Comparison of ENCODE assay signal across 11 mouse cellular contexts in the genomic region with DNA sequence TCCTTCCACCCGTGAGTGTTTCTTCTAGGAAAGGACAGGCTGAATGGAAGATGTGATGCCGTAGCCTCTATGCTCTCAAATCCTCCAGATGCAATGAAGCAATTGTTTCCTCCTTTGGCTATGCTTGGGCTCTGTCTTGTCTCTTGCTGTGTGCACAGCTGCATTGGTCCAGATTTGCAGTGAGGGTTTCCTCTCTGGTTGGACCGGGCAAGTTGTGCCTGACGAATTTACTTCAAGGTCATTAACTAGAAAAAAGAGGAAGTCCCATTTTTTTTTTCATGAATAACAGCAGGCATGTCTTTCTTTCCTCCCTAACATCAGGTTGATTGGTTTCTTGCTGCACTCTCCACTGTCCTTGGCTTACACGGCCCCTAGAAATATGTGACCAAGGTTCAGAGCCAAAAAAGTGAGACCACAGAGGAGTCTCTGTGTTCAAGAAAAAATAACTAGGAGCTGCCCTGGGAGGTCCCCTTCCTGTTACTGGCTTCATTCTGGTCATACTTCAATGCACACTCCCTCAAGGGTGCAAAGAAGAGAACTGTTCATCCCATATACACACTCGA.
DNase-seq lines count a peak whose midpoint lies in the region; ATAC-seq and TF ChIP-seq lines count a peak whose summit lies in the region.
"Had no signal": no experiment of that assay in that cellular context is flagged by ENCODE, and none has a peak within 500 bp of the region (broad histone marks: within the 10 kb centered on the region; RNA-seq: fewer than 3 reads in every experiment).

No protein-coding gene starts in this region.

- no peaks in the 10 kb centered on the region for H3K36me3 ChIP-seq in kidney, embryonic 14.5 days (ENCODE audit: control insufficient read depth, insufficient read depth, low read length)
- no peaks in the 10 kb centered on the region for H3K36me3 ChIP-seq in MEL (ENCODE audit: control insufficient read depth in 1 of 2, insufficient read depth in 2 of 2, low read length in 2 of 2)

- peak; percentile 87 for ATAC-seq in kidney, embryonic 14.5 days (ENCODE audit: low FRiP score, low TSS enrichment)
- 0 out of 2 replicates have a peak, but pooled peaks have one; percentile 24 for ATAC-seq in megakaryocyte, adult 5-6 weeks (ENCODE audit: poor library complexity, severe bottlenecking)

- 35% methylated on average over 6 of the region's 6 CpGs for WGBS in kidney, embryonic 14.5 days

- TF ChIP-seq RAD21 in MEL (IDR thresholded peaks at IDR 0.05; ENCODE audit: low read depth, low read length), result no peak

- peaks cover 10% of the 10 kb centered on the region for H3K4me1 ChIP-seq in kidney, embryonic 14.5 days (ENCODE audit: control insufficient read depth, insufficient read depth, low read length)
- no peaks in the 10 kb centered on the region for H3K4me1 ChIP-seq in MEL (ENCODE audit: control insufficient read depth in 1 of 2, insufficient read depth in 2 of 2, low read length in 2 of 2)

- no peak for DNase-seq in kidney, postnatal 25 days
- peak; percentile 39 for DNase-seq in 3T3-L1 (ENCODE audit: low read depth, low spot score)
- DNase-seq in MEL (ENCODE audit: low read depth, low spot score), result no peak
- DNase-seq in cerebellum, adult 8-10 months, result no peak
- DNase-seq in left cerebral cortex, adult 8-10 months (ENCODE audit: low spot score in 2 of 2), result no peak
- DNase-seq: cerebellum, postnatal 36 days; heart, adult 2 months had no signal

- no peak for TF ChIP-seq EP300 in MEL (IDR thresholded peaks at IDR 0.05; ENCODE audit: low read depth in 1 of 2, low read length in 2 of 2)

- no peaks in the 10 kb centered on the region for H3K9me3 ChIP-seq in kidney, embryonic 14.5 days (ENCODE audit: control insufficient read depth, low read length)
- no peaks in the 10 kb centered on the region for H3K9me3 ChIP-seq in MEL (replicated peaks; ENCODE audit: insufficient read depth, low read length)
- H3K9me3 ChIP-seq: megakaryocyte, embryonic 14.5 days had no signal

- H3K27me3 ChIP-seq in kidney, embryonic 14.5 days (ENCODE audit: control insufficient read depth, insufficient read depth, low read length), result no peaks in the 10 kb centered on the region
- H3K27me3 ChIP-seq in MEL (ENCODE audit: control insufficient read depth in 1 of 2, insufficient read depth in 2 of 2, low read length in 2 of 2), result no peaks in the 10 kb centered on the region

- no peak overlapping the region for H3K9ac ChIP-seq in kidney, embryonic 14.5 days (ENCODE audit: low read depth, low read length)
- no peak overlapping the region for H3K9ac ChIP-seq in MEL (ENCODE audit: control insufficient read depth, low read depth, low read length, poor library complexity, severe bottlenecking)

- no peak for TF ChIP-seq CTCF in MEL (IDR thresholded peaks at IDR 0.05 in 2 of 3, conservative IDR thresholded peaks at IDR 0.05 in 1 of 3; ENCODE audit: control insufficient read depth in 1 of 3, insufficient read depth in 1 of 3, low read depth in 2 of 3, low read length in 3 of 3, poor library complexity in 1 of 3, severe bottlenecking in 1 of 3)

- H3K4me3 ChIP-seq in kidney, embryonic 14.5 days (ENCODE audit: low read length), result no peak overlapping the region
- H3K4me3 ChIP-seq in MEL (ENCODE audit: control insufficient read depth in 1 of 2, insufficient read depth in 1 of 2, low read depth in 2 of 2, low read length in 2 of 2), result no peak overlapping the region
- H3K4me3 ChIP-seq: heart, adult 2 months; megakaryocyte, embryonic 14.5 days had no signal

- peak overlapping the region; percentile 66 for H3K27ac ChIP-seq in kidney, embryonic 14.5 days (ENCODE audit: low read depth, low read length)
- no peak overlapping the region for H3K27ac ChIP-seq in MEL (ENCODE audit: control insufficient read depth, low read depth, low read length)
- H3K27ac ChIP-seq: heart, adult 2 months had no signal

- H3K79me2 ChIP-seq in MEL (ENCODE audit: control insufficient read depth, insufficient read depth, low read length, poor library complexity), result no peaks in the 10 kb centered on the region

- TF ChIP-seq POLR2A in MEL (IDR thresholded peaks at IDR 0.05; ENCODE audit: control insufficient read depth in 1 of 2, insufficient read depth in 1 of 2, low read depth in 1 of 2, low read length in 2 of 2, poor library complexity in 1 of 2), result no peak

- H3K4me2 ChIP-seq in kidney, embryonic 14.5 days (replicated peaks; ENCODE audit: low read depth, low read length), result no peak overlapping the region
- H3K4me2 ChIP-seq: liver, embryonic 11.5 days had no signal

TF ChIP-seq in MEL, 35 proteins besides CTCF, POLR2A, EP300 and RAD21:
- TF ChIP-seq TCF12 (IDR thresholded peaks at IDR 0.05; ENCODE audit: low read depth, low read length), result no peak
- TF ChIP-seq ZNF384 (IDR thresholded peaks at IDR 0.05; ENCODE audit: low read depth, low read length), result 0 out of 2 replicates have a peak, but pooled peaks have one; percentile 38
